Mouse (Mus musculus) urinary bladder, adult 2 months (tissue): ENCODE data around the gene Bco2. TPM values are rescaled to one million over a fixed set of nuclear protein-coding genes. Genes with fewer than 3 reads are reported as not detected.

ENCODE experiments used
- DNase-seq: peaks from one replicate; pipeline ENCODE4 v3.0.0; 2022; ENCODE audit warnings: low spot score
- polyA plus RNA-seq: library from polyadenylated mRNA; depleted of rRNA; stranded (reverse); fragments of >200 nt; gene quantifications from 2 replicates; pipeline ENCODE4 v1.2.3, GENCODE M21; 2012; rRNA removed

Bco2 gene
- polyA plus RNA-seq, result 0.77 and 0.80 TPM in 2 replicates

DNA sequence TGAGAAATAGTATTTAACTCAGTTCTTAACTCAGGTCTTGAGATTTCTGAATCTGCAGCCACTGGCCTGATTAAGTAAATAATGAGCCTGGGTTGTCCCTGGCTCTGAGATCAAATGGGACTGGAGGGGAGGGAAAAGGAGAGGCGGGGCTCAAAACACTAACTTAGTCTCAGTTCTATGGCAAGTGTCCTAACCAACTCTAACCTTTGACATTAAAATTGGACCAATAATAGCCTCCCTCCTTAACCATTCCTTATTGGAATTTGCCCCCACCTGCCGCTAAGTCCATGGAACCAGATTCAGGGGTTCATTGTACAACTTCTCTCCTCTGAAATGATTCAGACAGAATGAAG lies at the start of gene Bco2:
Gene Bco2 (minus strand): TSS at position 88 of the 353 bp plus-strand sequence.
- DNase-seq, result no peak

DNA sequence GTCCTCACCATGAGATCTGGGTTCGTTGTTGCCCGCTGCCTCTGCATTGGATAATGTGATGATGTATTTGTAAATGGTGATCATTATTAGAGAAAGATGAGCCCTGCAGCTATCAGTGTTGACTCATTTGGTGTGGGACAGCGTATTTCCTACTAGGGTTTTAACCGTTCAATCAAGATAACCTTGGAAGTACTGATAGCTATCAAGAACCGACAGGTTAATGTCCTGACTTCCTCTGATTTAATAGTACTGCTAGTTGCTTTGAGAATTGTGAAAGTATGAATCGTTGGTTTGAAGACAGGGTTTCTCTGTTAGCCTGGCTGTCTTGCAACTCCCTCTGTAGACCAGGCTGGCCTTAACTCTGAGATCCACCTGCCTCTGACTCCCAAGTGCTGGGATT lies 49.4 kb upstream of the Bco2 start:
- no peak for DNase-seq

DNA sequence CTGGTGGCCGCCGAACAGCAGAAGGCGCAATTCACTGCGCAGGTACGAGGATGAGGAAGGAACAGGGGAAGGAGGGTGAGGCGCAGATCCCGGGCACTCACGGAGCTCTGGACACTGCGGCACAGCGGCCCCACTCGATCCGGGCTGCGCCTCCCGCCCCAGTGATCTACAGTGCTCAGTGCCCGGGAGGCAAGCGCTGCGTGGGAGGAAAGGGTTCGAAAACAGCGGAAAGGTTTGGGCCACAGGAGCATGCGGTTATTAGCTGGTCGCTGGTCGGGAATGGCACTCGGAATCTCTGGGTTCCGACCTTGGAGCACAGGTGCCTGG lies 49.0 kb upstream of the Bco2 start:
- DNase-seq, result no peak

DNA sequence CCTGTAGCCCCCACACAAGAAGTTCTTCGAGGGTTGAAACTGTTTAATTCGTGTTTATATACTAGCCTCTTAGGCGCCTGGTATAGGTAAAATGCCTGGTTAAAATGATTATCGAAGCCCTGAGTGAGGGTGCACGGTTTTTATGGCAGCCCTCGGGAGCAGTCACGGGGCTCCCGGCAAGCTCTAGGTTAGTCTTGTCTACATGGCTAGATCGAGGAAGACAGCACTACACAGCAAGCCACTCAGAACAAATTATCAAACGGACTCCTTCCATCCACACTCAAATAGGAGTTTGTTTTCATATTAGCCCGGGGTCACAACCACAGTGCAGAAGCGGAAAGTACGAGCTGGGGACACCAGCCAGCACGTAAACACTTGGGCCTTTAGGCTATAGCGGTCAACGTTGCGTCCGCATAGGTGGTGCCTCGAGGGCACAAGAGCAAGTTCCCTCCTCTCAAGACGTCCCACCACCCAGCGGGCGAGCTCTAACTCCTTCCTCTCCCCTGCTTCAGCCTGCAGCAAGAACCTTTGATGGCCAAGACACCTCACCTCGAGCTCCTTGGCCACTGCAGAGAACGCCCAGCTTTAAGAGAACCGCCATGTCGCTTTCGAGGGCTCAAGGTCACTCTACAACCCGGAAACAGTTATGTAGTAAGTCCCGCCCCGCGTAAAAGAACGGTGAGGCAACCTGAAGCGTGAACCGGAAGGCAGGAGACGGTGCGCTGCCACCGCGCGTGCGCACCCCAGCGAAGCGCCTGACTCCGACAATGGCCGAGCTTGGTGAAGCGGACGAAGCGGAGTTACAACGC lies 48.4 kb upstream of the Bco2 start, which contains the start of the genes Sdhd and Timm8b:
Gene Sdhd (minus strand): TSS at position 624 of the 809 bp plus-strand sequence.
Gene Timm8b (plus strand): TSS at position 722 of the 809 bp plus-strand sequence.
- peak; percentile 89 for DNase-seq

DNA sequence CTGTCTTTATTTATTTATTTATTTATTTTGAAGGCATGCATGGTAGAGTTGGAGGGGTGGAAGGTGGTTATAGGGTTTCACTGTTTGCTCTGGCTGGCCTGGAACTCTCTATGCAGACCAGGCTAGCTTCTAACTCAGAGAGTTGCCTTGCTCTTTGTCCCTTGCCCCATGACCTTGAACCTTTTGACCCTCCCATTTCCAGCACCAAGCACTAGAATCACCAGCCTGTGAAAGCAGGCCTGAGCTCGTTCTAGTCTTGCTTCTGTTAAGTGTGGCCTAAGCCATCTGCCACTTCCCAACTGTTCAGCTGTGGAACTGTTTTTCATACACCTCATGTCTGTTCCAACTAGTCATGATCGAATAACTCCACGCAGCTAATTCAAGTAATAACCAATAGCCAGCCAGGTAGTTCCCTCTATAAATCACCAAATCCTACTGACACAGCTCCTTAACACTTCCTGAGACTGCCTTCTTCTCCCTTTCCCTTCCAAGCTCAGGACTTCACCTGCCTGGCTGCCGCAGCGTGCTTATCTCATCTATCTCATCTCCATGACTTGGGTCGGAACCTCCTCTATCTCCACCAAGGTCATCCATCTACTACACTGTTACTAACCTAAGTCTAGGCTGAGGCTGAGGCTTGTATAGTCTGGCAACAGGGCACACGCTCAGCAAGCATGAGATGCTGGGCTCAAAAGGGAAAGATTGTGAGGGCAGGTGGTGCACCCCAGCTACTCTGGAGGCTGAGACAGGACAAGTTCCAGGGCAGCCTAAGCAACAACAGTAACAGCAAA lies 47.3 kb upstream of the Bco2 start:
- no peak for DNase-seq

DNA sequence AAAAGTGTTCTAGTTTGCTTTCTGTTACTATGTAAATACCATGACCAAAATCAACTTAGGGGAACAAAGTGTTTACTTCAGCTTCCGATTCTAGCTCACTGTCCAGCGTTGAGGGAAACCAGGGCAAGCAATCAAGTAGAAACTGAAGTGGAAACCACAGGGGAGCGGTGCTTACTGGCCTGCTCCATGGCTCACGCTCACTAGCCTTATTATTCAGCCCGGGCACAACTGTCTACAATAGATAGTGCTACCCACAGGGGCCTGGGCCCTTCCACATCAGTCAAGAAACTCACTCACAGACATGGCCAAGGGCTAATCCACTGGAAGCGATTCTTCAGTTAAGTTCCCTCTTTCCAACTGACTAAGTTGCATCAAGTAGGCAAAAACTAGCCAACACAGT lies 46.6 kb upstream of the Bco2 start:
- no peak for DNase-seq

DNA sequence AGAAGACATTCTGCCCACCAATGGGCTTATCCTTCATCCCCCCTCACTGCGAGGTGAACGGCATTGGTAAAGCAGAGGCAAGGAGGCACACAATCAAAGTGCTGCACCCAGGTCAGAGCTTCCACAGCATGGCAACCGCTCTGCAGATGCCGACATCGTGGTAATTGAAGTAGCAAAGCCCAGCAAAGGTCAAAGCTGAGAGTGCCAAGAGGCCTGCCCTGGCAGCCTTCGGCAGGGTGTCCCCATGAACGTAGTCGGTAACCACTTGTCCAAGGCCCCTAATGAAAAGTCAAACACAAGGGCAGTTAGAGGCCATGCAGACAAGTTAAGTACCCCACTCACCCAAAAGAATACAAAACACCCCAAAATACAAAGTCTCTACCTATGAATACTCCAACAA lies 42.0 kb upstream of the Bco2 start:
- DNase-seq, result no peak

DNA sequence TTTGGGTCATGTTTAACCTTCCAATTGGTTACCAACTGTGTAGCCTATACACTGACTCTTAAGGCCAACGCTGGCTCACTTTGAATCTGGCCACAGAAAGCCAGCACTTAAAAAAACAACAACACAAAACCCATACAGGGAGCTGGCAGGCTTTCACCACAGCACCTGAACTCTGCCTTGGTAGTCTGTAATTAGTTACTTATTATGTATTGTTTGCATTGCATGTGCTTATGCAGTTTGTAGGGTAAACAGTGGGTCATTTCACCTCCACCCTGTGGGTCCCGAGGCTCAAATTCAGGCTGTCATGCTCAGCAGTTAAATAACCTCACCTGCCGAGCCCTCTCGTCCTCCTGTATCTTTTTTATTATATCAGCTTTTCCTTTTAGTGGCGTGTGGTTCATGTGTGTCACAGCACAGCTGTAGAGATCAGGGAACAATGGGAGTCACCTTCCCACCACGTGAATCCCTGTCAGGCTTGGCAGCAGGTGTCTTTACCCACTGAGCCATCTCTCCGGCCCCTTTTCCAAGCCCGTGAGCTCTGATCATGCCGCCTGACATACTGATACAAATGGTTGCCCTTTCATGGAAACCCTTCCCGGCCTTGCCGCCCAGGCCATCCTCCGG lies 39.9 kb upstream of the Bco2 start:
- no peak for DNase-seq

DNA sequence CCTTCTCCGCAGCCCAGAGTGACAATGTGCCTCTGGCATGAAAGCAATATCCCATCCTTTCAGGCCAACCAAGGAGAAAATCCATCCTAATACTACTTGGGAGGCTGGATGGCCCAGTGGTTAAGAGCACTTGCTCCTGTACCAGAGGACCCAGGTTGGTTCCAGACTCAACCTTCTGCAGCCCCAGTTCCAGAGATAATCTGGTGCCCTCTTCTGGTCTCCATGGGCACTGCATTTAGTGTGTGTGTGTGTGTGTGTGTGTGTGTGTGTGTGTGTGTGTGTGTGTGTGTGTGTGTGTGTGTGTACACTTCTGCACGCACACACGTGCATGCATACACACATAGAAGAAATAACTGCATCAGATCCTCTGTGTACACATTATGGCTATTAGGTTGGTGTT lies 38.6 kb upstream of the Bco2 start:
- no peak for DNase-seq

DNA sequence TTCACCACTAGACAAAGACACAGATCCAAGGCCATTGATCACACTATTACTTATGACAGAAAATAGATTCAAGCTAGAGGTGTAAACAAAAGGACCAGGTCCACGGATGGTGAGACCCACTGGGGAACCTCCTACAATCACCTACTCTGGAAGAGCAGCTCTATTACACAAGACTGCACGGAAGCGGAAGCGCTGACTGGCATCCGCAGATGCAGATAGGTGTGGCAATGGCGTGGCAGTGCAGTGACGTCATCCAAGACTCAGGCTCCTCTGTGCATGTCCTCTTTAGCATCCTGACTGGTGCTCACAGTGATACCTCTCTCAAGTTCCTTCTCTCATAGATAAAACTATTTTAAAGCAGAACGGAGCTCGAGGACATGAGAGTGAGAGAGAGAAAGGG lies 38.0 kb upstream of the Bco2 start:
- no peak for DNase-seq

DNA sequence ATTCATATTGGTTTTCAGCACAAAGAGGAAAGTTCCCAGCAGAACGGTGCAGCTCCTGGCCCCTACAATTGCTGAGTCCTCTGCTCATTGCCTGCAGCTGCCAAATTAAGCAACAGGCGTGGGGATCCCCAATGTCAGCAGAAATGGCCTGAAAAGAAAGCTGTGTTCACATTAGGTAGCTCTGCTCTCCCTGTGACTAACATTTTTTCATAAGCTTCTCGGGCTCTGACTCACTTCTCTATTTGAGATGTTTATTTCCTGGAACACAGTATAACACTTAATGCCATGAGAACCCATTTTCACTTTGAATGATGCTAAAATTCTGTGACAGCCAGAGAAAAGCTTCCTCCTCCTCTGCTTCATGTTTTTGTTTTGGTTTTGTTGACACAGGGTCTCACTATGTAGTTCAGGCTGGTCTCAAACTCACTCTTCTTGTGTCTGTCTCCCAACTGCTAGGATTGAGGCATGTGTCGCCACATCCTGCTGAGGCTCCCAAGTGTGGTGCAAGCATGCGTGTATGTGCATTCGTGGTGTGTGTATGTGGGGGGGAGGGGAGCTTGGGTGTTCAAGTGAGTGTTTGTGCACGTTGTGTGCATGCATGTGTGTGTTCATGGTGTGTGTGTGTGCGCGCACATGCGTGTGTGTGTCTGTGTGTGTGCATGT lies 36.0 kb upstream of the Bco2 start:
- no peak for DNase-seq

DNA sequence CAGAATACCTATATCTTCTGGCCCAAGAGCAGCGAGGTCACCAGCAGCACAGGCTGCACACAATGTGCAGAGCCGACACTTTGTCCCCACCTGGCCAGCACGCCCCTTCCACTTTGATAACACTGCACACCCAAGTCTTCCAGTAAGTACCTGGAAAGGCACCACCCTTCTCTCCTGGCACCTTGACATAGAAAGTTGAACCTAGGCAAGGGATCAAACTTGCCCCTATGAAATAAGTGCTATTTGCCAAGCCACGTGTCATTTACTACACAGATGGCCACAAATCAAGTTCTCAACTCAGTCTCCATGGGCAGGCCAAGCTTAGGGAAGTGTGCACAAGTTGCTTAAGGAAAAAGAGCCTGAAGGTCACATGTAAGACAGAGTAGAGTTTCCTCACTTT lies 32.0 kb upstream of the Bco2 start:
- DNase-seq, result no peak

DNA sequence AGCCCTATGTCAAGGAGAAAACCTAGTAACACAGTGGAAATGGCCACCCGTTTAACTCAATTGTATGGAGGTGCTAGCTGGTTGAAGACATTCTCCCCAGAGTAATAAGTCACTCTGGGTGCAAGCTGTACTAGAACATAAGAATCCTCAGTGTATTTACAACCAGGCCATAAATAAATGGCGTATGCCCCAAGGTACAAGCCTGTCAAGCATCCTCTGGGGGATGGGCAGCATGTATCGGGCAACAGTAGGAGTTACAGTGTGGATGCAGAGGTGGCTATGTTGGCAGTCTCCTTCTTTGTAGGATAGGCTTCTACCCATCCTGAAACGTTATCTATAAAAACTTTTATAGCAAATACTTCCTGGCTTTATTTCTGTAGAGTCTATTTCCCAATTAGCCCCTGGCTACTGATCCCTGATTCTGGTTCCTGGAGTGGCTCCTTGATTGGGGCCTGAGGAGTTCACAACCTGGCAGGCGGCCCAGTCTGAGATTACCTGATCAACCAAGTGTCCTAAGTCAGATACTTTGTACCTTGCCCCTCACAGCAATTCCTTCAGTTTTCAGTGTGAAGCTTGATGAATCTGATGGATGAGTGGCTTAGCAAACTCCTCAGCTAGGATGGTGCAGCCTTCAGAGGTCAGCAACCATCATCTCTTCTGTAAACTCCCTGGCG lies 30.3 kb upstream of the Bco2 start:
- no peak for DNase-seq

DNA sequence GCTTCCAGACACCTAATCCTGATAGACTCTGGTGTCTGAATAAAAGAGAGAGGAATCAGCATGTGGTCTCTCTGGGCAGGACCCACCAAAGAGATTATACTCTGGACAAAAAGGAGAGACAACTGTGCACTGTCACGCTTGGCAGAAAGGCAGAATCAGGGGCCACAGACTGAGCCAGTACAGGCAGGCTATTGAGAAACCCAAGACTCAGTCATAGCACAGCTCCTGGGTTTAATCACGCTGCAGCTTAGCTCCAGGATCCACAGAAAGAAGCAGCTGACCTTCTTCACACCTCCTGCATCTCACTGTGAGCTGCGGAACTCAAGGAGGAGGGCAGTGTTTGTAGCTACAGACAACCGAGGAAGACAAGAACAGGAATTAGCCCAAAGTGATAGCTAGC lies 25.4 kb upstream of the Bco2 start:
- DNase-seq, result no peak

DNA sequence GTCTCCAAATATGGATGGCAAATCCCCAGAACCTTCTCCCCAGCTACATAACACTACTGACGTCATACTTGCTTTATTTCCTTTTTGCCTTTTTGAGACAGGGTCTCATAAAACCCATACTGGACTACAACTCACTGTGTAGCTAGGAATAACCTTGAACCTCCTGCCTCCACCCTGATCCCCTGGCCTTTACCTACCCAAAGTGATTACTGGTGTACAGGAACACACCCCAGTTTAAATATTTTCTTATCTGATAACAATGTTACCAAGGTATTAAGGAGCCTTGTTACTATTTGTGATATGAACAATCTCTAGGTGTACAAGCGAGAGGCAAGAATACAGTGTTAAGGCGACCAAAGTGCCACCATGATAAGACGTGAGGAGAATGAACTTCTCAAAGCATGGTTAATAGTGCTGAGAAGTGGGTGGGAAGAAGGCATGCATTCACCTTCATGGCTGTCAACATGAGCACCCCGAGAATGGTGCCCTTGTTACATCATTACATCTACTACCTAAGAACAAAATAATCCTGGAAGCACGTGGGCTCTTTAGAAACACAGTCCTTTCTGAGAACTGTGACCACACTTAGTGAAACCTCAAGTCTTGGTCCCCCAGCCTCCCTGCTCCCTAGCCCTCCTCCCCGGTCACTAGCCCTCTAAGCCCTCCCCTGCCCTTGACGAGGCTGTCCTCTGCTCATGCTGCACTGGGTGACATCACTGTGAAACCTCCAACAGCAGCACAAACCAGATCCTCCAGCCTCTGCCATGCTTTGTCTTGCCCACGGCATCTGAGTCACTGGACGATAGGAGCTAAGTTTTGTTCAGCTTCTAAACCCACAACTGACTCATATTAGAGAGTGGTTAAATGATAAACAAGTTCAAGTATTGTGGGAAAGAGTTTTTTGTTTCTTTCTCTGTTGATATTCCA lies 14.9 kb upstream of the Bco2 start:
- DNase-seq, result no peak

DNA sequence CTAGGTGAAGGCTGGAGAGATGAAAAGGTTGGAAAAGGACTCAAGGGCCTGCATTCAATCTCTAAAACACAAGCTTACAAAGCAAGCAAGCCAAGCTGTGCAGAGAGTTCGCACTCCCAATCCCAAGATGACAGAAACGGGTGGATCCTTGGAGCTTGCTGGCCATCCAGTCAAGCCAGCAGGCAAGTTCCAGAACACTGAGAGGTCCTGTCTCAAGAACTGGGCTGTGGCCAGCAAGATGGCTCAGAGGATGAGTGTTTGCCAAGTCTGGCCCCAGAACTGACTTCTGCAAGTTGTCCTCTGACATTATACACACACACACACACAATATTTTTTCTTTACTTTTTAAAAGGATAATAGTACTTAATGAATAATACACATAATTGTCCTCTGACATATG lies 12.9 kb upstream of the Bco2 start:
- no peak for DNase-seq

DNA sequence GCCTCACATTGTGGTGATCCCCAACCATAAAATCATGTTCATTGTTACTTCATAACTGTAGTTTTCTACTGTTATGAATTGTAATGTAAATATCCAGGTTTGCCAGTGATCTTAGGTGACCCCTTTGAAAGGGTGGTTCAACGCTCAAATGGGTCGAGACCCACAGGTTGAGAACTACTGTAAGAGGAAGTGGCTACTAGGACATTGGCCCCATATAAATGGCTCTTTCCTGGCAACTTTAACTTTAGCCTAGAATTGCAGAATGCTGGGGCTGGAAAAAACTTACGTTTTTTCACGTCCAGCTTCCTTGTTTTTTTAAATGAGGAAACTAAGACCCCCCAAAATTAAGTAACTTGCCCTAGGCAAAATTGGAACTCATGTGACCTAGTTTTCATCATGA lies 12.4 kb upstream of the Bco2 start:
- DNase-seq, result no peak

DNA sequence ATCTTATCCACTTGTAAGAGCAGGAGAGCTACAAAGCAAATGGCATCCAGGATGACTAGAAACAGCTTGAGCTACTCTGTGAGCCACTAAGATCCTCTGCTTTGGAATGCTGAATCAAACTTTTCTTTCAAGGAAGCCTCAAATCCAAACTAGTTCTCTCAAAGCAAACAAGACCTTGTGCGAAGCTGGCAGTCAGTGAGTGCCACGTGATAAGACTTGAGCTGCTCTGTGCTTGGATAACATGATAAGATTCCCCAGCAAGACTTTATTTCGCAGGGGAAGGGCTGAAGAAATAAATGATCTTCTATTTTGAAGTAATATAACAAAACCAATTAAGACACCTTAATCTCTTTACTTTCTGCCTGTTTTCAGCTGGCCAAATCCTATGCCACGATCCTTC lies 11.0 kb upstream of the Bco2 start:
- DNase-seq, result no peak

DNA sequence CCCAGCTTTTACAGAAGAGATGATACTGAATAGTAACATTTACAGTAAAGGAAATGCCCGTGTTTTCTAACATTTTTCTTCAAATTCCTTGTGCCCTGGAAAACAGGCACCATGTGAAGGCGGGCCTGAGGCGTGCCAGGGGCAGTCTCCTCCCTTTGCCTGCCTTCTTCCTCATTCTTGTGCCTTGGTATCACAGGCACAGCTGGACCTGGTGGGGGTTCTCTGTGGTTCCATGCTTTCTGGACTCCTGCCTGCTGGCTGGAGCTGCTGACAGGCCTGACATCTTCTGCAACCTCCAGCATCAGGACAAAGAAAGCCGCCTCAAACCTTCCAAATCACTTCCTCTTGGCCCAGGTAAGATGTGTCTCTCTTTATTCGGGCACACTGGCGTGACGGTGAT lies 10.2 kb upstream of the Bco2 start:
- no peak for DNase-seq

DNA sequence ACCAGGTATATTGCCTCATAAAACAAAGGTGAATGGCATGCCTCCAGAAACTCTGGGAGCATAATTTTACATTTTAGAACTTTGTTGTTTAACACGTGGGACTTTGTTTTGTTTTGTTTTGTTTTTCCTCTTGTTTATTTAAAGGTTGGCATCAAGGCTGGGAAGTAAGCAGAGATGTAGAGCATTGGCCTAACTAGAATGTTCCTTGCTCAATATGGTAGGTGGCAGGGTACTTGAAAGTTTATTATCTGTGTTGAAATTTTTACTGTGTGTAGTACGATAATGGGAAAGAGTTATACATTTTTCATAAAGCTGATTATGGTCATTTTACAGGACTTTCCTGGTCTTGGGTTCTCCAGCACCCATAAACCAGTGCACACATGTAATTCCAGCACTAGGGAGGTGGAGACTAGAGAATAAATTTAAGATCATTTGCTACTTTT lies 7.0 kb upstream of the Bco2 start:
- DNase-seq, result no peak
